Mouse (Mus musculus): Measurements from ENCODE around the gene 1700003E16Rik.

DNA sequence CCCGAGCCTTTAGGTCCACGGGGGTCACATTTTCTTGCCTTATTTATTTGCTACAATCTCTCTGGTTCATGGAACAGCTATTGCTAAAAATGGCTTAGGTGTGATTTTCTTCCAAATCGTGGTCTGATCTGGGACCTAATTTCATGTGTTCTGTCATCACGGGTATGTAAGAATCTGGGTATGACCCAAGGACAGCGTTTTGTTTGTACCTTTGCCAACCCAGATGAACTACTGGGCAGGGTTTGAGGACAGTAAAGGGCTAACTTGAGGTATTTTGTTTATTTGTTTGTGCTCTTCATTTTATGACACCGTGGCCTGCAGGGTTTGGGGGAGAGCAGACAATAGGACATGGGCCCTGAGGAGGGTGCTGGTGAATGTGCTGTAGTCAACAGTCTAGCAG, 24.4 kb downstream of the 1700003E16Rik start:
- TF ChIP-seq CTCF (IDR thresholded peaks at IDR 0.05; ENCODE audit: insufficient read depth, low read depth, low read length) (no peak), POLR2A (IDR thresholded peaks at IDR 0.05; ENCODE audit: insufficient read depth, low read depth, low read length) (no peak)

All from olfactory bulb, adult 2 months (tissue).